Mouse (Mus musculus) thymus, adult 2 months (tissue): ENCODE measurements around the gene Espnl.

Source experiments
- CTCF ChIP-seq: fragments of 200-500 bp; IDR thresholded peaks from 2 replicates; pipeline ENCODE4 v1.5.1; 2012; ENCODE audit warnings: mild to moderate bottlenecking, control low read depth, low read length, moderate library complexity, borderline replicate concordance; ENCODE audit not compliant: control insufficient read depth, poor library complexity, insufficient read depth; ENCODE audit errors: extremely low read depth
- POLR2A ChIP-seq: fragments of 200-500 bp; IDR thresholded peaks from 2 replicates; pipeline ENCODE4 v1.6.1; 2012; ENCODE audit warnings: mild to moderate bottlenecking, low read length, control low read depth, moderate library complexity; ENCODE audit not compliant: control insufficient read depth, poor library complexity, insufficient read depth; ENCODE audit errors: extremely low read depth

- TF ChIP-seq CTCF (no peak), POLR2A (no peak)
Observed at GRCm38 (mm10) chr1:91295544-91295943, 26.3 kb upstream of the Espnl start.
